Mouse (Mus musculus) hindbrain, postnatal 0 days (tissue): Measurements from ENCODE around the gene Polg. TPM values are rescaled to one million over a fixed set of nuclear protein-coding genes. Genes with fewer than 3 reads are reported as not detected.
A peak's percentile ranks its signal among the peaks of the same experiment; 100 is the strongest.

Source experiments
- ATAC-seq: fragments of 200-750 bp; cut with Nextera tagmentation; 2 replicates; pipeline ENCODE4 v1.8.0; 2017; ENCODE audit warnings: mild to moderate bottlenecking, moderate TSS enrichment, moderate library complexity
- DNase-seq: peaks from one replicate; pipeline ENCODE4 v3.0.0-alpha.2; 2015; ENCODE audit warnings: low spot score
- H3K27ac ChIP-seq: fragments of 300-500 bp; sonication (generic); 2 replicates; pipeline ENCODE4 v1.5.1; 2014; ENCODE audit warnings: mild to moderate bottlenecking
- H3K27me3 ChIP-seq: fragments of 300-500 bp; sonication (generic); 2 replicates; pipeline ENCODE4 v1.6.1; 2014; ENCODE audit warnings: low read length, mixed read lengths; ENCODE audit not compliant: insufficient read depth
- H3K36me3 ChIP-seq: fragments of 300-500 bp; sonication (generic); 2 replicates; pipeline ENCODE4 v1.6.1; 2014; ENCODE audit warnings: low read length, mixed read lengths; ENCODE audit not compliant: insufficient read depth
- H3K4me1 ChIP-seq: fragments of 300-500 bp; sonication (generic); 2 replicates; pipeline ENCODE4 v1.6.1; 2014; ENCODE audit warnings: antibody characterized with exemption, low read length, mixed read lengths; ENCODE audit not compliant: insufficient read depth
- H3K4me2 ChIP-seq: fragments of 300-500 bp; sonication (generic); 2 replicates; pipeline ENCODE4 v1.6.1; 2014; ENCODE audit warnings: low read depth, mild to moderate bottlenecking, low read length, moderate library complexity, mixed read lengths
- H3K4me3 ChIP-seq: fragments of 300-500 bp; sonication (generic); 2 replicates; pipeline ENCODE4 v1.5.1; 2014; ENCODE audit warnings: low read length
- H3K9ac ChIP-seq: fragments of 300-500 bp; sonication (generic); replicated peaks from 2 replicates; pipeline ENCODE4 v1.6.1; 2014; ENCODE audit warnings: mild to moderate bottlenecking, low read length, moderate library complexity, mixed read lengths
- H3K9me3 ChIP-seq: fragments of 300-500 bp; sonication (generic); 2 replicates; pipeline ENCODE4 v1.6.1; 2016; ENCODE audit warnings: low read length, mixed read lengths
- CTCF ChIP-seq: IDR thresholded peaks from 2 replicates; pipeline ENCODE4 v1.5.1; 2016; ENCODE audit warnings: antibody characterized with exemption, control low read depth, low read depth
- WGBS: fragments of 180-500 bp; shearing (Covaris S2); extraction: QIAGEN DNeasy Blood & Tissue Kit; methylation state at CpG from one replicate; pipeline ENCODE4 v1.1.7; 2014; 5-methylcytosine and 5-hydroxymethylcytosine counted together
- polyA plus RNA-seq: library from polyadenylated mRNA; unstranded; fragments of >200 nt; fragmentation: Nextera tagmentation; extraction: Ambion mirVana; gene quantifications from 2 replicates; pipeline ENCODE4 v1.2.1, GENCODE M21; 2015
- total RNA-seq: library from RNA; depleted of rRNA; stranded (reverse); fragments of >200 nt; gene quantifications from 2 replicates; pipeline ENCODE4 v1.2.3, GENCODE M21; 2014

Gene Polg
- total and polyA plus RNA-seq, 2 experiments from 2014 or later: 23.8 to 79.5 TPM

DNA sequence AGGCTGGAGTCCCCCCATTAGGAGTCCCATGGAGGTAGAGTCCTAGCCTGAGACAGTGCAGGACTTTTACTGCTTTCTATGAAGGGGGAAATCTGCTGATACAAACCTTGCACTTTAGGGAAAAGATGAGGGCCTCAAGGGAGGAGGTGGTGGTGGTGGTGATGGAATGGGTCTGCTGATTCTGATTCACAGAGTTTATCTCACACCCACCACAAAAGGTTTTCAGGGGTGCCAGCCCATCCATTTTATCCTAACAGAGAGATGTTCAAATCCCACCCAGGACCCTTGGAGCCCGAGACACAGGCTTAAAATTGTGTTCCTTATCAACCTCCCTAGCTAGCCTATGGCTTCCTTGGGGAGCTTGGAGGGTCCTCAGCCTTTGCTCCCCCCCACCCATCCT lies 41.6 kb upstream of the Polg start:
- WGBS: 11% methylated on average over 1 of the region's 1 CpGs
- no peak for ATAC-seq
- no peak for TF ChIP-seq CTCF

DNA sequence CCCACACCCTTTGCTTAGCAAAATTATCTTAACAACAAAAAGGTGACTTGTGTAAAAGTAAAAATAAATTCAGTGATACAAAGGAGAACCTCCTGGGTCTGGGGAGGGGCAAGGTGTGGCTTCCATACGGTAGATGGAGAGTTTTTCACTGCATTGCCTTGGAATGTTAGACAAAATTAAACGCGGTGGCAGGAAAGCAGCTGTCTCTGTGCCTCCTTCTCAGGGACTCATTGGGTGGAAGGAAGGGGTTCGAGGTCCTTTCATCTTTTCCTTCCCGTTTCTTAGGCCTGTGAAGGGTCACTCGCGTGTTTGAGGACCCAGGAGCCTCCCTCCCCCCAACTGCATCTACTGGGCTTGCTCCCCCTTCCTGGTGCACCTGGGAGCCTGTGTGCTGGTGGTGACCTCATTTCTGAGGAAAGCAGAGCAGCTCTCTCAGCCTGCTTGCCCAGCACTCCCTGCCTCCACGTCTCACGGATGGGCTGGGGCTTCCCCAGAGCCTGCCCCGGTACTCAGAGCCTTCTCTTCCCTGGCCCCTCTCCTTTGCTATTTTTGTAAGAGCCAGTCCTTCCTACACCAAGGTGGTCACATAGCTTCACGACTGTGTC lies 41.0 kb upstream of the Polg start:
- peak; percentile 58 for DNase-seq
- Histone ChIP-seq H3K36me3 (no peaks in the 10 kb centered on the region; the same call in 1 of the 2 replicates), H3K4me1 (peaks cover 15% of the 10 kb centered on the region)

More for the DNA sequence above, 41.6 kb upstream of the Polg start:
- H3K27me3 ChIP-seq: no peaks in the 10 kb centered on the region
- no peaks in the 10 kb centered on the region; the same call in 1 of the 2 replicates for H3K36me3 ChIP-seq
- peak overlapping the region; percentile 98 for H3K9ac ChIP-seq
- H3K4me1 ChIP-seq: peaks cover 15% of the 10 kb centered on the region
- H3K4me2 ChIP-seq: peak overlapping the region; percentile 93
- H3K9me3 ChIP-seq: no peaks in the 10 kb centered on the region
- H3K4me3 ChIP-seq: peak overlapping the region; percentile 89
- no peak for DNase-seq
- H3K27ac ChIP-seq: peak overlapping the region; percentile 97

DNA sequence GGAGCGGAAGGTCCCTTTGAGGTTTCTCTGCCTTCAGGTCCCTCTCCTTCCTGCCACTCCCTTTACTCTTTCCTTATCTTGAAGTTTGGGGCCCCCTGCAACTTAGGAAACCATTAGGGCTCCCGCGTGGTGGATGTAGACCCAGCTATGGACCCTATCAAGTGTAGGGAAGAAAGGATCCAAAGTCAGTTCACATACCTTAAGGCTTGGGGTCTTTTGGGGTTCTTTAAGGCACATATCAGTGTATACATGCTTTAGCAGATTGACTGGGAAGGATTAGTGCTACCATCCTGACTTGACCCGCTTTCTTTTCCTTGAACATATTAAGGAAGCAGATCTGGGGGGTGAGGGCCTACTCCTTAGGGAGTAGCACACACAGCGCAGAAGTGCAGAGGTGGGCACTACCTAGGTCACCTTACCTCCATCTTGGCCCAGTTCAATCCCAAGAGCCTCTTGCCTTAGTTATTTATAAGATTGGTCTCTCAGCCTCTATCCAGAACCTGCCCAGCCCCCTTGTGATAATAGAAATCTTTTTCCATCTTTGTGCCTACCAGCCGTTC lies 40.4 kb upstream of the Polg start:
- DNase-seq: peak; percentile 33
- Histone ChIP-seq H3K27me3 (no peaks in the 10 kb centered on the region), H3K27ac (peak overlapping the region; percentile 97), H3K4me2 (peak overlapping the region; percentile 93), H3K36me3 (no peaks in the 10 kb centered on the region; the same call in 1 of the 2 replicates), H3K9me3 (no peaks in the 10 kb centered on the region), H3K4me3 (peak overlapping the region; percentile 89), H3K4me1 (peaks cover 11% of the 10 kb centered on the region; the same call in 1 of the 2 replicates), H3K9ac (peak overlapping the region; percentile 98)
- no peak for ATAC-seq
- TF ChIP-seq CTCF: no peak
- WGBS: 7% methylated on average over 6 of the region's 6 CpGs

More for the DNA sequence above, 41.0 kb upstream of the Polg start:
- 4% methylated on average over 11 of the region's 11 CpGs for WGBS
- Histone ChIP-seq H3K4me3 (peak overlapping the region; percentile 89), H3K9me3 (no peaks in the 10 kb centered on the region), H3K27ac (peak overlapping the region; percentile 97), H3K4me2 (peak overlapping the region; percentile 93), H3K9ac (peak overlapping the region; percentile 98), H3K27me3 (no peaks in the 10 kb centered on the region)
- TF ChIP-seq CTCF: no peak
- ATAC-seq: no peak

DNA sequence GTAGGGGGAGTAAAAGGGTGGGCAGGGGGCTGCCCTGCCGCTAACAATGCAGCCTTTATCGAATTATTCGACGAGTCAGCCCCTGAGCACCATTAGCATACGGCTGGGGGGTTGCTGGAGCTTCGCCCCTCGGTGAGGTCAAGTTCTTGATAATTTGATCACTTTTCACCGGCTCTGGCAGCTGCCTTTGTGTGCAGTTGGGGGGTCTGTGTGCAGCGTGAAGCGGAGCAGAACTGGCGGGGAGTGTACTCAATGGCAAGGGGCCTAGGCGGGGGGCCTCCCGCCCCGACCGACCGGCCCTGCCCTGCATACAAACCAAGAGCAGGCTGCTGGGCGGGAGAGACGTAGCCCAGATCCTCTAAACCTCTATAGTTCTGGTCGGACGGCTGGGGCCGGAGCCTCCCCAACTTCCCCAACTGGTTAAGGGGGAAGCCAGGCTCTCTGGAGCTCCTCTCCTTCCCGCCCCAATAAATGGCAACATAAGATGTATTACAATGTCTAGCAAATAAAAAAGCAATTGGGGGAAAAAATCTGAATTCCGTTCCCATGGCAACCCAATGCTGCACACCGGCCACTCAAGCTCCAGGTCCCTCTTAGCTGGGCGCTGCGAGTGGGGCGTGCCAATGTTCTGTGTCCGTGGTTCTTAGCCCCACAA lies 39.8 kb upstream of the Polg start:
- no peak for TF ChIP-seq CTCF
- Histone ChIP-seq H3K9me3 (no peaks in the 10 kb centered on the region), H3K27me3 (no peaks in the 10 kb centered on the region), H3K4me2 (peak overlapping the region; percentile 93), H3K27ac (peak overlapping the region; percentile 97), H3K4me1 (peaks cover 9% of the 10 kb centered on the region; the same call in 1 of the 2 replicates), H3K36me3 (no peaks in the 10 kb centered on the region; the same call in 1 of the 2 replicates), H3K4me3 (peak overlapping the region; percentile 89), H3K9ac (peak overlapping the region; percentile 98)
- DNase-seq: peak; percentile 79
- WGBS: 1% methylated on average over 28 of the region's 28 CpGs
- ATAC-seq: peak; percentile 67

DNA sequence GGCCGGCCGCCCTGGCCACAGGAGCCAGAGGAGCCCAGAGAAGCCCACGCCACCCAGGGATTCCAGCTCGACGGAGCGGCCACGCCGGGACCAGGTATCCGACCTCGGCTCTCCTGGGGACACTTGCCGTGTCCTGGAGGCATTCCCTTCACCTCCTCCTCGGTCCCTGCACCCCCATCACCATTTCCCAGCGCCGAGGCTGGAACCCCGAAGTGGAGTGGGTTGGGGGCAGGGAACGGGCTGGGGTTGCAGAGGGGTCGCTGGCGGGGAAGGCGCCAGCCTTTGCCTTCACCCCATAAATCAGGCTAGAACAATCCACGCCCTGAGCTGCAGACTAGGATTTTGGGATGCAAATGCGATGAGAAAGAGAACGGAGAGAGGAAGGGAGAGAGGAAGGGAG lies 39.2 kb upstream of the Polg start:
- peak overlapping the region; percentile 98 for H3K9ac ChIP-seq
- peaks cover 9% of the 10 kb centered on the region; the same call in 1 of the 2 replicates for H3K4me1 ChIP-seq
- peak overlapping the region; percentile 93 for H3K4me2 ChIP-seq
- no peaks in the 10 kb centered on the region for H3K27me3 ChIP-seq
- H3K9me3 ChIP-seq: no peaks in the 10 kb centered on the region
- peak overlapping the region; percentile 89 for H3K4me3 ChIP-seq
- DNase-seq: peak; percentile 51
- peak overlapping the region; percentile 97 for H3K27ac ChIP-seq
- WGBS: under 1% methylated on average over 21 of the region's 22 CpGs
- no peak for TF ChIP-seq CTCF
- H3K36me3 ChIP-seq: no peaks in the 10 kb centered on the region; the same call in 1 of the 2 replicates
- ATAC-seq: no peak

DNA sequence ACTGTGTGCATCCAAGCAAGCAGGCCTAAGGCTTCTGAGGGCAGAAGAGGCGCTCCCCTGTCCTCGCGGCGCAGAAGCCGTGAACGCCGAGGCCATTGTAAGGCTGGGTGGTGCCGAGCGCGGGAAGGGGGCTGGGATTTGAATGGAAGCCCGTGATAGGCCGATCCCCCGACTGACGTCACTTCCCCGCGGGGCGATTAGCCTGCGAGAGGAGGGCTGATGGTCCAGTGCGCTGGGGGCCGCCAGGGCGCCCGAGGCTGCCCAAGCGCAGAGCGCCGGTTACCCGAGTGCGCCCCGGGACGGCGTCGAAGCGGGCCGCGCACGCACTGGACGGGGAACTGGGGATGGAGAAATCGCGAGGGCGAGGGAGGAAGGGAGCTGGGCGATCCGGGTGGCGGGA lies 38.6 kb upstream of the Polg start:
- WGBS: under 1% methylated on average over 42 of the region's 42 CpGs
- peak overlapping the region; percentile 98 for H3K9ac ChIP-seq
- H3K36me3 ChIP-seq: no peaks in the 10 kb centered on the region; the same call in 1 of the 2 replicates
- no peaks in the 10 kb centered on the region for H3K27me3 ChIP-seq
- no peak for TF ChIP-seq CTCF
- H3K27ac ChIP-seq: peak overlapping the region; percentile 97
- peak; percentile 98 for DNase-seq
- H3K4me3 ChIP-seq: peak overlapping the region; percentile 89
- H3K4me1 ChIP-seq: peaks cover 6% of the 10 kb centered on the region; the same call in 1 of the 2 replicates
- ATAC-seq: peak; percentile 86
- no peaks in the 10 kb centered on the region for H3K9me3 ChIP-seq
- H3K4me2 ChIP-seq: peak overlapping the region; percentile 93
